Mouse (Mus musculus) heart, embryonic 16.5 days (tissue): ENCODE data around the gene Rer1. TPM values are rescaled to one million over a fixed set of nuclear protein-coding genes. Genes with fewer than 3 reads are reported as not detected.

Source experiments
- ATAC-seq: fragments of 200-750 bp; cut with Nextera tagmentation; replicated peaks from 2 replicates; pipeline ENCODE4 v1.8.0; 2017; ENCODE audit warnings: moderate number of reproducible peaks; ENCODE audit not compliant: insufficient read depth, low FRiP score; ENCODE audit errors: extremely low read depth
- H3K27ac ChIP-seq: fragments of 300-500 bp; sonication (generic); 2 replicates; pipeline ENCODE4 v1.5.1; 2014; ENCODE audit warnings: mild to moderate bottlenecking, low read length, control low read depth, moderate library complexity
- H3K27me3 ChIP-seq: fragments of 300-500 bp; sonication (generic); 2 replicates; pipeline ENCODE4 v1.6.1; 2014; ENCODE audit warnings: low read length, mixed read lengths; ENCODE audit not compliant: control insufficient read depth, insufficient read depth
- H3K36me3 ChIP-seq: fragments of 300-500 bp; sonication (generic); 2 replicates; pipeline ENCODE4 v1.6.1; 2014; ENCODE audit not compliant: control insufficient read depth, insufficient read depth
- H3K4me1 ChIP-seq: fragments of 300-500 bp; sonication (generic); 2 replicates; pipeline ENCODE4 v1.6.1; 2014; ENCODE audit warnings: low read length, mixed read lengths; ENCODE audit not compliant: control insufficient read depth, insufficient read depth
- H3K4me2 ChIP-seq: fragments of 300-500 bp; sonication (generic); 2 replicates; pipeline ENCODE4 v1.6.1; 2014; ENCODE audit warnings: low read depth, mild to moderate bottlenecking, control low read depth, low read length
- H3K4me3 ChIP-seq: fragments of 300-500 bp; sonication (generic); 2 replicates; pipeline ENCODE4 v1.5.1; 2014; ENCODE audit warnings: mild to moderate bottlenecking, control low read depth, low read length
- H3K9ac ChIP-seq: fragments of 300-500 bp; sonication (generic); 2 replicates; pipeline ENCODE4 v1.6.1; 2014; ENCODE audit warnings: low read length, control low read depth
- H3K9me3 ChIP-seq: fragments of 300-500 bp; sonication (generic); replicated peaks from 2 replicates; pipeline ENCODE4 v1.6.1; 2016; ENCODE audit warnings: low read length; ENCODE audit not compliant: control insufficient read depth
- WGBS: fragments of 180-500 bp; shearing (Covaris S2); extraction: QIAGEN DNeasy Blood & Tissue Kit; methylation state at CpG from one replicate; pipeline ENCODE4 v1.1.7; 2014; 5-methylcytosine and 5-hydroxymethylcytosine counted together
- polyA plus RNA-seq: library from polyadenylated mRNA; unstranded; fragments of >200 nt; fragmentation: Nextera tagmentation; extraction: Ambion mirVana; gene quantifications from 2 replicates; pipeline ENCODE4 v1.2.1, GENCODE M21; 2015

The Rer1 gene
- polyA plus RNA-seq, 1 experiment from 2014 or later: 138 TPM

- Histone ChIP-seq H3K4me1 (peaks cover 3% of the 10 kb centered on the region; the same call in 1 of the 2 replicates), H3K27me3 (no peaks in the 10 kb centered on the region), H3K4me2 (no peak overlapping the region), H3K9me3 (no peaks in the 10 kb centered on the region), H3K27ac (no peak overlapping the region), H3K36me3 (0 out of 2 replicates have a peak, but pooled peaks cover 2% of the 10 kb centered on the region), H3K4me3 (no peak overlapping the region), H3K9ac (no peak overlapping the region)
- no peak for ATAC-seq
- WGBS: 91% methylated on average over 8 of the region's 8 CpGs
These were observed 9.8 kb upstream of the Rer1 start for GRCm38 (mm10) chr4:155095967-155096366.

- Histone ChIP-seq H3K4me2 (no peak overlapping the region), H3K36me3 (0 out of 2 replicates have a peak, but pooled peaks cover 2% of the 10 kb centered on the region), H3K9ac (0 out of 2 replicates have a peak overlapping the region, but pooled peaks have one; percentile 22), H3K27ac (no peak overlapping the region), H3K27me3 (no peaks in the 10 kb centered on the region), H3K4me3 (no peak overlapping the region), H3K9me3 (no peaks in the 10 kb centered on the region), H3K4me1 (peaks cover 3% of the 10 kb centered on the region; the same call in 1 of the 2 replicates)
- 40% methylated on average over 8 of the region's 8 CpGs for WGBS
- peak; percentile 72 for ATAC-seq
These were observed 9.2 kb upstream of the Rer1 start for GRCm38 (mm10) chr4:155095238-155095900.

- H3K4me3 ChIP-seq: no peak overlapping the region
- H3K4me2 ChIP-seq: no peak overlapping the region
- H3K9me3 ChIP-seq: no peaks in the 10 kb centered on the region
- H3K27ac ChIP-seq: no peak overlapping the region
- WGBS: 62% methylated on average over 3 of the region's 3 CpGs
- peaks cover 3% of the 10 kb centered on the region; the same call in 1 of the 2 replicates for H3K4me1 ChIP-seq
- no peaks in the 10 kb centered on the region for H3K27me3 ChIP-seq
- H3K36me3 ChIP-seq: 0 out of 2 replicates have a peak, but pooled peaks cover 2% of the 10 kb centered on the region
- ATAC-seq: peak; percentile 58; the same call in 1 of the 2 replicates
- no peak overlapping the region for H3K9ac ChIP-seq
These were observed 8.4 kb upstream of the Rer1 start for GRCm38 (mm10) chr4:155094565-155094964.

GRCm38 (mm10) chr4:155093431-155094149 lies 7.4 kb upstream of the Rer1 start:
- no peak overlapping the region for H3K9ac ChIP-seq
- WGBS: 75% methylated on average over 7 of the region's 7 CpGs
- H3K27ac ChIP-seq: no peak overlapping the region
- no peak overlapping the region for H3K4me2 ChIP-seq
- H3K27me3 ChIP-seq: no peaks in the 10 kb centered on the region
- no peak for ATAC-seq
- no peak overlapping the region for H3K4me3 ChIP-seq
- H3K9me3 ChIP-seq: no peaks in the 10 kb centered on the region
- peaks cover 3% of the 10 kb centered on the region; the same call in 1 of the 2 replicates for H3K4me1 ChIP-seq
- H3K36me3 ChIP-seq: 0 out of 2 replicates have a peak, but pooled peaks cover 2% of the 10 kb centered on the region

GRCm38 (mm10) chr4:155092718-155093430 lies 6.7 kb upstream of the Rer1 start:
- 88% methylated on average over 19 of the region's 19 CpGs for WGBS
- no peak overlapping the region for H3K4me3 ChIP-seq
- no peak for ATAC-seq
- H3K9me3 ChIP-seq: no peaks in the 10 kb centered on the region
- H3K27ac ChIP-seq: no peak overlapping the region
- no peak overlapping the region for H3K4me2 ChIP-seq
- peaks cover 3% of the 10 kb centered on the region; the same call in 1 of the 2 replicates for H3K4me1 ChIP-seq
- H3K9ac ChIP-seq: no peak overlapping the region
- 0 out of 2 replicates have a peak, but pooled peaks cover 2% of the 10 kb centered on the region for H3K36me3 ChIP-seq
- no peaks in the 10 kb centered on the region for H3K27me3 ChIP-seq

- WGBS: 85% methylated on average over 13 of the region's 13 CpGs
- Histone ChIP-seq H3K4me3 (no peak overlapping the region), H3K9ac (no peak overlapping the region)
These were observed 4.7 kb upstream of the Rer1 start for GRCm38 (mm10) chr4:155090688-155091449.

GRCm38 (mm10) chr4:155090147-155090546 lies 4.0 kb upstream of the Rer1 start:
- ATAC-seq: no peak
- H3K4me3 ChIP-seq: no peak overlapping the region
- H3K9ac ChIP-seq: no peak overlapping the region
- H3K27ac ChIP-seq: no peak overlapping the region
- peaks cover 7% of the 10 kb centered on the region for H3K4me1 ChIP-seq
- 87% methylated on average over 4 of the region's 4 CpGs for WGBS
- H3K4me2 ChIP-seq: no peak overlapping the region
- H3K36me3 ChIP-seq: 0 out of 2 replicates have a peak, but pooled peaks cover 2% of the 10 kb centered on the region
- no peaks in the 10 kb centered on the region for H3K27me3 ChIP-seq
- no peaks in the 10 kb centered on the region for H3K9me3 ChIP-seq

More at GRCm38 (mm10) chr4:155090688-155091449, 4.7 kb upstream of the Rer1 start:
- Histone ChIP-seq H3K9me3 (no peaks in the 10 kb centered on the region), H3K4me1 (peaks cover 9% of the 10 kb centered on the region), H3K27ac (no peak overlapping the region), H3K36me3 (0 out of 2 replicates have a peak, but pooled peaks cover 2% of the 10 kb centered on the region), H3K27me3 (no peaks in the 10 kb centered on the region), H3K4me2 (no peak overlapping the region)
- no peak for ATAC-seq

GRCm38 (mm10) chr4:155089241-155089640 lies 3.1 kb upstream of the Rer1 start:
- no peak overlapping the region for H3K9ac ChIP-seq
- H3K4me2 ChIP-seq: no peak overlapping the region
- peaks cover 17% of the 10 kb centered on the region for H3K4me1 ChIP-seq
- 0 out of 2 replicates have a peak, but pooled peaks cover 2% of the 10 kb centered on the region for H3K36me3 ChIP-seq
- ATAC-seq: no peak
- 86% methylated on average over 5 of the region's 5 CpGs for WGBS
- no peaks in the 10 kb centered on the region for H3K27me3 ChIP-seq
- no peak overlapping the region for H3K27ac ChIP-seq
- H3K4me3 ChIP-seq: no peak overlapping the region
- no peaks in the 10 kb centered on the region for H3K9me3 ChIP-seq
